Mouse (Mus musculus) CD8-positive naive resting alpha-beta T cell, adult 2 months (primary cell): ENCODE results near the gene Gm42791.

ENCODE experiments used
- DNase-seq, 2 experiments: peaks; one replicate each; pipeline ENCODE4 v3.0.0; 2022; ENCODE audit warnings: low read depth in 2 of 2, low spot score in 2 of 2

Gm42791 gene

GRCm38 (mm10) chr5:148954314-148955060 lies 40.5 kb downstream of the Gm42791 start:
- no peak for DNase-seq

GRCm38 (mm10) chr5:148953098-148953497 lies 41.8 kb downstream of the Gm42791 start:
- DNase-seq = no peak

- DNase-seq = peak; percentile 63 to 71
Observed at GRCm38 (mm10) chr5:148952419-148952818, 42.5 kb downstream of the Gm42791 start.

GRCm38 (mm10) chr5:148951360-148951759 lies 43.6 kb downstream of the Gm42791 start:
- DNase-seq = no peak

- DNase-seq = no peak
Observed at GRCm38 (mm10) chr5:148950064-148950463, 44.9 kb downstream of the Gm42791 start.

- no peak for DNase-seq
Observed at GRCm38 (mm10) chr5:148948577-148948976, 46.4 kb downstream of the Gm42791 start.

GRCm38 (mm10) chr5:148947412-148947811 lies 47.5 kb downstream of the Gm42791 start:
- no peak for DNase-seq

GRCm38 (mm10) chr5:148946787-148947186 lies 48.2 kb downstream of the Gm42791 start:
- DNase-seq = peak; percentile 22 to 40

- no peak for DNase-seq
Observed at GRCm38 (mm10) chr5:148945735-148946134, 49.2 kb downstream of the Gm42791 start.

GRCm38 (mm10) chr5:148944024-148944423 lies 50.9 kb downstream of the Gm42791 start:
- no peak for DNase-seq

GRCm38 (mm10) chr5:148943444-148943843 lies 51.5 kb downstream of the Gm42791 start:
- no peak for DNase-seq

- DNase-seq = no peak
Observed at GRCm38 (mm10) chr5:148942957-148943356, 52.0 kb downstream of the Gm42791 start.

GRCm38 (mm10) chr5:148942305-148942704 lies 52.6 kb downstream of the Gm42791 start:
- DNase-seq = no peak

- DNase-seq = no peak
Observed at GRCm38 (mm10) chr5:148941867-148942266, 53.1 kb downstream of the Gm42791 start.

GRCm38 (mm10) chr5:148939948-148940382 lies 55.0 kb downstream of the Gm42791 start:
- DNase-seq = no peak

- DNase-seq = no peak
Observed at GRCm38 (mm10) chr5:148936516-148936951, 58.4 kb downstream of the Gm42791 start.

GRCm38 (mm10) chr5:148935871-148936270 lies 59.1 kb downstream of the Gm42791 start:
- no peak for DNase-seq

GRCm38 (mm10) chr5:148935071-148935821 lies 59.7 kb downstream of the Gm42791 start:
- DNase-seq = no peak

GRCm38 (mm10) chr5:148934457-148934856 lies 60.5 kb downstream of the Gm42791 start:
- no peak for DNase-seq

- no peak for DNase-seq
Observed at GRCm38 (mm10) chr5:148933767-148934166, 61.2 kb downstream of the Gm42791 start.

- no peak for DNase-seq
Observed at GRCm38 (mm10) chr5:148931301-148931700, 63.6 kb downstream of the Gm42791 start.

- DNase-seq = no peak
Observed at GRCm38 (mm10) chr5:148929116-148929449, 65.9 kb downstream of the Gm42791 start, which contains the start of gene Katnal1. Gene Katnal1, minus strand, starts transcription at chr5:148929320.
